Mouse (Mus musculus) megakaryocyte, embryonic 14.5 days (primary cell): Measurements from ENCODE around the gene Dctd. TPM values are rescaled to one million over a fixed set of nuclear protein-coding genes. Genes with fewer than 3 reads are reported as not detected.
"Not testable (repeated sequence)": the region's sequence is repeated elsewhere in the genome, so short reads cannot be mapped to it uniquely, and the experiment has no call there.

ENCODE experiments used
- H3K27me3 ChIP-seq: replicated peaks from 2 replicates; pipeline ENCODE3; 2012; ENCODE audit warnings: inconsistent platforms
- H3K36me3 ChIP-seq: replicated peaks from 2 replicates; pipeline ENCODE3; 2012; ENCODE audit warnings: low read length, inconsistent platforms, mixed read lengths
- H3K4me1 ChIP-seq: 2 replicates; pipeline ENCODE4 v1.6.1; 2012; ENCODE audit warnings: inconsistent platforms
- H3K4me3 ChIP-seq: replicated peaks from 2 replicates; pipeline ENCODE3; 2012; ENCODE audit warnings: moderate library complexity, mild to moderate bottlenecking, inconsistent platforms
- H3K9me3 ChIP-seq: 2 replicates; pipeline ENCODE4 v1.6.1; 2012; ENCODE audit warnings: inconsistent platforms
- FLI1 ChIP-seq: IDR thresholded peaks from 2 replicates; pipeline ENCODE4 v1.6.1; 2012; ENCODE audit warnings: low read length, inconsistent platforms, mixed read lengths
- GATA1 ChIP-seq: IDR thresholded peaks from 3 replicates; pipeline ENCODE4 v1.6.1; 2012; ENCODE audit warnings: mixed read lengths, low read length, inconsistent platforms, borderline replicate concordance
- polyA plus RNA-seq: library from polyadenylated mRNA; stranded (reverse); fragments of >175 nt; gene quantifications from 2 replicates; pipeline ENCODE4 v1.2.3, GENCODE M21; 2012; ENCODE audit warnings: low replicate concordance; ENCODE audit not compliant: insufficient read depth

Gene Dctd
- polyA plus RNA-seq, 1 experiment, result 3.2 TPM

DNA sequence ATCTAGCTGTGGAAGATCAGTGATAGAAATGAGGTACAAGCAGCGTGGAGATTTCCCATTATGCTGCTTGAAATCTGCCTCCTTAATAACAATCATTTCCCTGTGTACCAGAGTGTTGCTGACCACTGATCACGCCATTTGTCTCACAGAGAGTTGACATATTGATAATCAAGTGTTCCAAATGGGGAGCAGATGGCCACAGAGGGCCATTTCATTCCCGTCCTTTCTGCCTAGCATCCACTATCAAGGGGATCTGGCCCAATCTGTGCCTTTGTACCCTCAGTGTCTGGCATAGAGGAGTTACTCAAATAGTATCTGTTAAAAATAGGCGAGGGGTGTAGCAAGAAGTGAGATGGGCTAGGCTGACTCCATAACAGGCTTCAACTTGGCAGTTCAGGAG lies 78.5 kb downstream of the Dctd start:
- H3K4me1 ChIP-seq, result no peaks in the 10 kb centered on the region
- TF ChIP-seq FLI1 (no peak), GATA1 (no peak)
- H3K36me3 ChIP-seq, result no peaks in the 10 kb centered on the region
- H3K27me3 ChIP-seq, result no peaks in the 10 kb centered on the region
- H3K9me3 ChIP-seq, result peaks cover 39% of the 10 kb centered on the region
- H3K4me3 ChIP-seq, result no peak overlapping the region

DNA sequence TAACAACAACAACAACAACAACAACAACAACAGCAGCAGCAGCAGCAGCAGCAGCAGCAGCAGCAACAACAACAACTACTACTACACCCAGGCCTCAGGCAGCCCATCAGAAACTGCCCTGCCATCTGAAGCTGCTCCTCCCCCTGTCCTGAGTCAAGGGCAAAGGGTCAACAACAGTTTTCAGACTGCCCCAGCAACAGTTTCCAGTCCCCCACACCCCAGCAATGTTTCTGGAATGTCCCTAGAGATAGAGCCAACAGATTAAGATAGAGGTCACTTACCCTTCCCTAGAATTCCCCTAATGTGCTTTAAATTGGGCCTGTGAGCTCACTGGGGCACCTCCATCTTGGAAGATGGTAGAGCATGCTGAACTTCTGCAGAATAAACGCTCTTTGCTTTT lies 79.0 kb downstream of the Dctd start:
- Histone ChIP-seq H3K4me3 (no peak overlapping the region), H3K4me1 (no peaks in the 10 kb centered on the region), H3K27me3 (no peaks in the 10 kb centered on the region), H3K9me3 (peaks cover 43% of the 10 kb centered on the region), H3K36me3 (no peaks in the 10 kb centered on the region)
- TF ChIP-seq FLI1 (no peak), GATA1 (no peak)

DNA sequence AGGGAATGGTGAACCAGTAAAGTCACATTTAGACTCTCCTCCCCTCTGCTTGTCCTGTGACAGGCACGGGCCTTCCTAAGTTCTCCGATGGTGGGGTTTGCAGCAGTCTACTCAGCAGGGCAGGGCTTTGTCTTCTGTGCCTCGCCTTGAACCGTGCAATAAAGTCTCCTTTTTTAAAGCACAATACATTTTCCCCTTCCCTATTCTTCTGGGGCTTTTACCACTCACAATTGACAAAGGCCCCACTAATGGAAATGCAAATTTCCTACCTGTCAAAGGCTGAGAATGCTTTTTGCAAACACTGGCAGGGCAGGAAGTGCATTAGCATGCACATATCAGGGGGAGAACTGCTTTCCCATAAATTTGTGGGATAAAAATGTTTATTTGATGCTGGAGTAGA lies 80.1 kb downstream of the Dctd start:
- no peak for TF ChIP-seq FLI1
- no peak for TF ChIP-seq GATA1
- no peaks in the 10 kb centered on the region for H3K27me3 ChIP-seq
- H3K4me3 ChIP-seq, result no peak overlapping the region
- no peaks in the 10 kb centered on the region for H3K36me3 ChIP-seq
- peaks cover 39% of the 10 kb centered on the region for H3K9me3 ChIP-seq
- no peaks in the 10 kb centered on the region for H3K4me1 ChIP-seq

DNA sequence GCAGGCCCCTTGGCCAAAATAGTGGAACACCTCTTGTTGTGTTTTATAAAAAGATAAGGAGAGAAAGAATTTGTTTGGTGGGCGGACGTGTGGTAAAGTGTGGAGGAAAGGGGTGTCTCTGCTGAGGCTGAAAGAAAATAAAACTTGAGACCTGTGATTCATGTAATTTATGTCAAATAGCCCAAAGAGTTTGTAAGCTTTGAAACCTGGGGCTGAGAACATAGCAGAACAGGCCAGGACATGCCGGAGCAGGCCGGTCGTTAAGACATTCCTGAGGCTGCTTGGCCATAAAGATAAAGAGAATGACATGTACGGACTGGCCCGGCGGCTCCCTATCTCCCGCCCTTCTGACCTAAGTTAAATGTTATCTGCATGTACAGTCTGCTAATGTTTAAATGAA lies 81.3 kb downstream of the Dctd start:
- not testable (repeated sequence) for H3K36me3 ChIP-seq, H3K4me3 ChIP-seq, H3K27me3 ChIP-seq, H3K4me1 ChIP-seq
- peaks cover 36% of the 10 kb centered on the region for H3K9me3 ChIP-seq

DNA sequence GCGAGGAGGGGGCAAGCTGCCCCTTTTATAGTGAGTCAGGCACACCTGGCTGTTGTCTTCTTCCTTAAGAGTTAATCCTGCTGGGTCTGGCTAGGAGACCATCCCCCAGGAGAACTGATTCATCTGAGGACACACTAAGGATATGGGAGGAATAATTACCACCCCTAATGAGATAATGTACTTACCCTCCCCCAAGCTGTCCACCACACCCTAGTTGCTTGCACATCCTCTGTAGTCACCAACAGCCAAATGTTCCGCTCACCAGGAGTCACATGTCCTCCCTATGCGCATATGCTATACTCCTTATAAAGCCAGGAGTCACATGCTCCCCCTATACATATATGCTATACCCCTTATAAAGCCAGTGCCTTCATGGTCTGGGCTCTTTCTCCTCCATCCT lies 82.1 kb downstream of the Dctd start:
- no peaks in the 10 kb centered on the region for H3K27me3 ChIP-seq
- no peaks in the 10 kb centered on the region for H3K4me1 ChIP-seq
- no peak overlapping the region for H3K4me3 ChIP-seq
- peaks cover 37% of the 10 kb centered on the region for H3K9me3 ChIP-seq
- no peak for TF ChIP-seq FLI1
- no peak for TF ChIP-seq GATA1
- no peaks in the 10 kb centered on the region for H3K36me3 ChIP-seq

DNA sequence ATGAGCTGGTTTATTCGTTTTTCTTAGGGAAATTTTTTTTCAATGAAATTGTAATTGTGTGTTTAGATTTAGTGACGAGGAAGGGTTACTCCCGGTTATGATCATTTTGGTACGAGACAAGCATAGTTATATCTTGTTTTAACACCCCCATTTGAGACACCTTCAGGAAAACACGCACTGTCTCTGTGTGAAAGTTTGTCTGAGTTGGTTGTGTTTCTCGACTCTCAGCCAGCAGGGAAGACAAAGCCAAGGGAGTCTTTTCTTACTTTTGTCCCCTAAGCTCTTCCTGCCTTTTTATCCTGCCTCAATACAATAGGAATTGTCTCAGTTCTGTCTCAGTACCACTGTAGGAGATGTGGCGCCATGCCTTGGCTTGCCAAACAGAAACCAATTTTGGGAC lies 84.9 kb downstream of the Dctd start:
- Histone ChIP-seq H3K4me1 (no peaks in the 10 kb centered on the region), H3K36me3 (no peaks in the 10 kb centered on the region), H3K4me3 (no peak overlapping the region), H3K27me3 (no peaks in the 10 kb centered on the region), H3K9me3 (peaks cover 44% of the 10 kb centered on the region)
- TF ChIP-seq FLI1 (no peak), GATA1 (no peak)

DNA sequence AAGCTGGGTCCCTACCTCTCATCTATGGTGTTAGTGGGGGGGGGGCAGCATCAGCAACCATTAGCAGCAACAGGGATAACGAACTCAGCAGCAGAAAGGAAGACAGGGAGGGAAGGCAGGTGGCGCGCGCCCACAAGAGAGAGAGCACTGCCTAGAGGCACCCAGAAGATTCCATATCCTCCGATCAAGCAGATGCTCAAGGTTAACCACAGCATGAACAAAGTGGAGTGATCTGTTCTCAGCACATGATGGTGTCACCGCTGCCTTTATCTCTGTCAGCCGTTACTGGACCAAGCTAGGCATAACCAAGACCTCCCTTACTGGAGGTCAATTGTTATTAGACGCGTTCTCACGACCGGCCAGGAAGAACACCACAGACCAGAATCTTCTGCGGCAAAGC lies 89.7 kb downstream of the Dctd start:
- Histone ChIP-seq H3K27me3 (no peaks in the 10 kb centered on the region), H3K4me1 (no peaks in the 10 kb centered on the region), H3K9me3 (peaks cover 19% of the 10 kb centered on the region), H3K4me3 (no peak overlapping the region), H3K36me3 (no peaks in the 10 kb centered on the region)
- TF ChIP-seq FLI1 (no peak), GATA1 (no peak)

DNA sequence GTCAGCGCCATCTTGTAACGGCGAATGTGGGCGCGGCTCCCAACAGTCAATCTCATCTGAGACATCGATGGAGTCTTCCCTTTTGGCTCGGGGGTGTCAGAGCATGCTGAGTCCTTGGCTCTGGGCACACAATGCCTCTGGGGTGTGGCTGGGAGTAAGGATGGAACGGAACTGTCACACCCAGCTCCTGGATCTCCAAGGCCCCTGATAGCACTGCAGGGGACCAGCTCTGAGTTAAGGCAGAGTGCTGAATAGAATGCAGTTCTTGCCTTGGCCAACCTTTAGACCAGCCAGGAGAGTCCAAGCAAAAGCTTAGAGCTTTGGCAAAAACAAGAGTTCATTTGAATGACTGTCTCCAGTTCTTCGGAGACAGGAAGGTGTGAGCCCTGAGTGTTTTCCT lies 97.1 kb downstream of the Dctd start:
- H3K9me3 ChIP-seq, result peaks cover 40% of the 10 kb centered on the region
- H3K4me3 ChIP-seq, result no peak overlapping the region
- TF ChIP-seq GATA1 (no peak), FLI1 (no peak)
- no peaks in the 10 kb centered on the region for H3K4me1 ChIP-seq
- no peaks in the 10 kb centered on the region for H3K36me3 ChIP-seq
- H3K27me3 ChIP-seq, result no peaks in the 10 kb centered on the region

DNA sequence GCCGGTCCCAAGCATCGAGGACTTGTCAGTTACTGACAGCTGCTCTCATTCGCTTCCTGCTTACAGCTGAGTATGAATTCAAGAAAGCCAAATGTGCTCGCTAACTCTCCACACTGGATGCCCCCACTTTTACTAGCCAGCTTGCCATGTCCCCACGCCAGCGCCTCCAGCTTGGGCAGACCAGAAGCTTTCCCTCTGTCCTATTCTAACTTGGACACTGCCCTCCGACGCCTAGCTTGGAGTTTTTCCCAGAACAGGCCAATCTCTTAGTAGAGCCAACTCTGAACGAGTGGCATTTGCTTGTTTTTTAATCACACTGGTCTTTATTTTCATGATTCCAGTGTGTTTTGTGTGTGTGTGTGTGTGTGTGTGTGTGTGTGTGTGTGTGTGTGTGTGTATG lies 100.3 kb downstream of the Dctd start:
- Histone ChIP-seq H3K9me3 (peaks cover 54% of the 10 kb centered on the region), H3K36me3 (no peaks in the 10 kb centered on the region), H3K4me3 (no peak overlapping the region), H3K27me3 (no peaks in the 10 kb centered on the region), H3K4me1 (no peaks in the 10 kb centered on the region)
- no peak for TF ChIP-seq GATA1
- no peak for TF ChIP-seq FLI1

DNA sequence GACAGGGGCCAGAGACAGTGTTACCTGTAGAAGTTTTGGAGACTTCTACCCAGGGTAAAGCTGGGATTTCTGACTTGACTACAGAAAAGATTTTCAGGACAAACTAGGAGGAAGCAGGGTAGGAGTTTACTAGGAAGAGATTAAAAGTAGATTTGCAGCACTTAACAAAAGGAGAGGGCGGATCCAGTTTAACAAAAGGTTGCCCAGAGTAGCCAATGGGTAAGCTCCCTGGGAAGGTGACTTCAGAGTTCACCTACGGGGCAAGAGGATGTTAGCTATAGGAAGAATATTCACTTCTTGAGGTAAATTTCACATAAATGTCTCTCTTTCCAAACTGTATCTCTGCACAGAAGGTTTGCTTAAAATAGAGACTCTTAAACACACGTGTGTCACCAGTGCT lies 103.7 kb downstream of the Dctd start:
- no peaks in the 10 kb centered on the region for H3K27me3 ChIP-seq
- no peak overlapping the region for H3K4me3 ChIP-seq
- H3K36me3 ChIP-seq, result no peaks in the 10 kb centered on the region
- peaks cover 48% of the 10 kb centered on the region for H3K9me3 ChIP-seq
- H3K4me1 ChIP-seq, result no peaks in the 10 kb centered on the region
- no peak for TF ChIP-seq GATA1
- TF ChIP-seq FLI1, result no peak

Other genes starting within 250 kb of the Dctd start
- 1.1 and 3.0 TPM in 2 replicates for gene Wwc2, start 108.2 kb upstream of the Dctd start, polyA plus RNA-seq